Mouse (Mus musculus) layer of hippocampus, adult 2 months (tissue): ENCODE measurements around the gene Pigk. TPM values are rescaled to one million over a fixed set of nuclear protein-coding genes. Genes with fewer than 3 reads are reported as not detected.
"Not testable (repeated sequence)": the region's sequence is repeated elsewhere in the genome, so short reads cannot be mapped to it uniquely, and the experiment has no call there.

Source experiments
- DNase-seq, 2 experiments: peaks; one replicate each; pipeline ENCODE4 v3.0.0; 2022; ENCODE audit warnings: low spot score in 2 of 2
- H3K27ac ChIP-seq: fragments of 200-600 bp; 2 replicates; pipeline ENCODE4 v1.8.1; 2022
- H3K4me3 ChIP-seq: fragments of 200-600 bp; 2 replicates; pipeline ENCODE4 v1.8.1; 2022; ENCODE audit warnings: mild to moderate bottlenecking
- CTCF ChIP-seq: fragments of 200-600 bp; conservative IDR thresholded peaks from 2 replicates; pipeline ENCODE4 v1.8.1; 2022; ENCODE audit warnings: antibody characterized with exemption, mild to moderate bottlenecking, moderate library complexity
- total RNA-seq, 2 experiments: library from RNA; stranded (reverse); gene quantifications; 2 replicates each; pipeline ENCODE4 v1.2.3; 2021

Pigk gene
- total RNA-seq, 2 experiments from 2014 or later = 46.1 to 48.3 TPM

DNA sequence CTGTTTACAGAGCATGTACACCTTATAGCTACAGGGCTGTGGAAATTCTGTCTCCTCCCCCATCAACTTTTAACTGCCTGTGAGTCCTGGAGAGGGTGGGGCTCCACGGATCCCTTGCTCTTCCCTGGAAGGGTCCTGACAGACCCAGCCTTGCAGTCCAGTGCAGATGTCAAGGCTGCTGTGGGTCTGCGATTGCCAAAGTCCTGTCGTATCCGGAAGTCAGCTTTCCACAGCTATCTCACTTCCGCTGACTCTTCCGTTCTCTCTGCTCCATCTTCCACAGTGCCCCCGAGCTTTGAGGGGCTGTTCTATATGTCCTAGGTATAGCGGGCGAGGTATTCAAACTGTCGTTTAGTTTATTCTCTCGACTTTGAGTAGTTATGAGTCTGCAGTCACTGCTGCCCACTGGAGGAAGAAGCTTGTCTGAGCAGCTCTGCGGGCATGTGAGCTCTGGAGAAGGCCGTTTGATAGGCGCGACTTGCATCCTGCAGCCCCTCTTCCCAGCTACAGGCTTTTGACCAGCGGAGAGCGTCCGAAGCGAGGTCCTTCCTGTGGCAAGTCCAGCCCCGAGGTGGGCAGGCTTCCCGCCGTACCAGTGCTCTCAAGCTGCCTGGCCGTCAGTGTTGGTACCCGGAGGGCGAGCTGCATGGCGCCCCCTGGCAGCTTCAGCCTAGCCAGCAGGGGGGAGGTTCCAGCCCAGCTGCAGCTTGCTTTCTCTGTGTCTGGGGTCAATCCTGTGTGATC is 49.4 kb downstream of the Pigk start:
- H3K4me3 ChIP-seq = peak overlapping the region; percentile 40
- peak; percentile 71 for TF ChIP-seq CTCF
- peak in 1 of 2 experiments; percentile 39 for DNase-seq
- peak overlapping the region; percentile 36; the same call in 1 of the 2 replicates for H3K27ac ChIP-seq

GRCm38 (mm10) chr3:152764516-152765312 is 50.8 kb downstream of the Pigk start:
- no peak for DNase-seq
- no peak for TF ChIP-seq CTCF
- Histone ChIP-seq H3K27ac (no peak overlapping the region), H3K4me3 (no peak overlapping the region)

DNA sequence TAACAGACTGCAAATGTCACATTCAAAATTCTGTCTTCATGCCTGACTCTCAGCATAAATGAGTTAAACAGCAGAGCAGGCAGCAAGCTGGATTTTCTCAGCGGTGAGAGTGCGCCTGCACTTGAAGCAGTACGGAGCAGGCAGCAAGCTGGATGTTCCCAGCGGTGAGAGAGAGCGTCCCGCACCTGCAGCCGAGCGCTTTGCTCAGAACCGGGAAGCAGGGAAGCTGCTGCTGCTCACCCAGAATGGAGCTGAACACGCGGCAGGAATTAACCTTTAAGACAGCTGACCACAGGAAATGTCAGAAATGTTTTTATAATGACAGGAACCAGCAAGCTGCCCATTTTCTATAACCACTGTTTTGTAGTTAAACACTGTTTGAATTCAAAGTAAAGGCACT is 53.6 kb downstream of the Pigk start:
- no peak overlapping the region for H3K4me3 ChIP-seq
- no peak overlapping the region for H3K27ac ChIP-seq
- no peak for DNase-seq
- no peak for TF ChIP-seq CTCF

DNA sequence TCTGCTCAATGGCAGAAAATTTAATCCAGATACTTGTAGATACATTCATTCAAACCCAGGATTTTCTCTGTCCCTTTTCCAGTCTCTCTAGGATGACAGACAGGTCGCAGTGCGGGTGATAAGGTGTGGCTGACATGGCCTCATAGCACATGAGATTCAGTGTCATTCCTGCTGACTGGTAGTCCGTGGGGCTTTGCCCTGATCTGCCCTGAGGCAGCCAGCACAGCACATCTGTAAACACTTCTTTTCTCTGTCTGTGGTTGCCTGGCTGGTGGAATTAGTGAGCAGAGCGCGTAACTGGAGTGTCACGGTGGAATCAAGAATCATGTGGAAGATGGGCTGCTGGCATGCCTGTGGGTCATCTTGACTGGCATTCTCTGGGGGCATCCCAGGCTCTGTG is 56.2 kb downstream of the Pigk start:
- no peak overlapping the region for H3K4me3 ChIP-seq
- DNase-seq = no peak
- no peak overlapping the region for H3K27ac ChIP-seq
- no peak for TF ChIP-seq CTCF

DNA sequence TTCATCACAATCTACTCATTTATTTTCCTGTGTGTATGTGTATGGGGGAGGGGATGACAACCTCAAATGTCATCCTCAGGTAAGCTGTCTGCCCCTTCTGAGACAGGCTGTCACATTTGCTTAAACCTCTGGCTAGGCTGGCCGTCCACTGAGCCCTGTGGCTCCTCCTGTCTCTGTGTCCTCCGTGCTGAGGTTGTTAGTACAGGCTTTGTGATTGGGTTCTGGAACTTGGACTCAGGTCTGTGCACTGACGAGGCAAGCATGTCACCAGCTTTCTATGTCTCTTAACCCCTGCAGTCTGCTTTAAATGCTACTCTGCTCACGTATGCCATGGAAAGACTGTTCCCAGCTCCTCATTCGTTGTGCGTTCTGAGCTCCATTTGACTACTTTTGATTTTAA is 62.5 kb downstream of the Pigk start:
- Histone ChIP-seq H3K4me3 (no peak overlapping the region), H3K27ac (no peak overlapping the region)
- no peak for TF ChIP-seq CTCF
- no peak for DNase-seq

DNA sequence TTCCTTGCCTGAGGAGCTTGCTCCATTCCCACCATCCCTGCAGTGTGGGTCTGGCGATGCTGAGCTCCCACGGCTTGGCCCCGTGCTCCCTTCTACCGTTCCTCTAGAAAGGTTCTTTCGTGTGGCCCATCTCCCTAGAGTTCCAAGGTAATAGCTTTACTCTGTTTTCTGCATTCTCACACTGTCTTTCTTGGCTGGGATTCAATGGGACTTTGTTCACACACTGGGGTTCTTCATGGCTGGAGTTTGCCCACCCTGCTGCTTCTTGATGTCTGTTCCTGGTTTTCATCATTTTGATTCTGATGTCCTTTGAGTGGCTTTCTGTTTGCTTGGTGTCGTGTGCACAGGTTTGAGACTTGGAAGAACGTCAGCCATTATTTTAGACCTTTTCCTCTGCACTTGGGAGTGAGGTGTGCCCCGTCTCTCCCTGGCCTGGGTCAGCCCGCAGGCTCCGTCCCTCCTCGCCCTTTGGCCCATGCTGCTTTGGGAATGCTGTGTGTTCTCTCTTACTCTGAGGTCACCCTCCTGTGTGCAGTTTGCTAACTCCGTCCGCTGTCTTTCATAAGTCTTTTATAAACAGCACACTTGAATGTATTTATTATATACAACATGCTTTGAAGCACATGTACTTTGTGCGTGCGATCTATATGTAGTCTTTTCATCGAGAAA is 63.1 kb downstream of the Pigk start:
- DNase-seq = no peak
- no peak overlapping the region for H3K27ac ChIP-seq
- H3K4me3 ChIP-seq = no peak overlapping the region
- TF ChIP-seq CTCF = no peak

DNA sequence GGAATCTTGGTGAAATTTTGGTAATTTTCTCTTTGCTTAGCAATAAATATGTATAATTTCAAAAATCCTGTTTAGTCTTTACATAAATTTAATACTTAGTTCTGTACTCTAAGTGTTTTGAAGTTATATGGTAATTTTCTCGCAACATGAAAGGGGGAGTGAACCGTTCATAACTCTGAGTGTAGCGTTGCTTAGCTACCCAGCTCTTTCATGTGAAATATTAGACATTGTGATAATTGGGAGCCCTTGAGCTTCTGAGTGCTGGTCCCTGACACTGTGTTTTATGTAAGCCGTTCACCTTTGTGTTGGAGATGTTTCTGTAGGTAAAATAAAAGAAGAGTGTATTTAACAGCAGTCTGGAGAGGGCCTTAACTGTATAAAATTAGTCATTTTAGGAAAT is 65.9 kb downstream of the Pigk start:
- Histone ChIP-seq H3K4me3 (no peak overlapping the region), H3K27ac (no peak overlapping the region)
- TF ChIP-seq CTCF = no peak
- no peak for DNase-seq

DNA sequence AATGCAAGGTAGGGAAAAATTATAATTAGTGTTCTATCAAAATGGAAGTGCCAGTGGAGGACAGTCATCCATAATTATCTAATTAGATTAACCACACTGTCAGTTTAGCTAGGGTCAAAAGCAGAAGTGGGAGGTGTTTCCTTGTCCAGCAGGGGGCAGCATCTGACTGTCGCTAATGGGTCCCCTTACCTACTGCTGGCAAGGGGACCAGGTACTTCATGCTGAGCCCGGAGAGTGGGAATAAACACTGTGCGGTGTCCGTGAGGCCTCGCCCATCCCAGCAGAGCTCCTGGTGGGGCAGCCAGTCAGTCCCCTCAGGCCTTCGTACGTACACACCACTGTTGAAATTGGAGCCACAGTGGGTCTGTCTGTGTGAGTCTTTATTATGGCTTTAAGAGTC is 69.9 kb downstream of the Pigk start:
- TF ChIP-seq CTCF = peak; percentile 94
- peak; percentile 62 to 82 for DNase-seq
- Histone ChIP-seq H3K27ac (no peak overlapping the region), H3K4me3 (no peak overlapping the region)

GRCm38 (mm10) chr3:152784353-152784752 is 70.5 kb downstream of the Pigk start:
- DNase-seq, H3K27ac ChIP-seq, H3K4me3 ChIP-seq: not testable (repeated sequence)

DNA sequence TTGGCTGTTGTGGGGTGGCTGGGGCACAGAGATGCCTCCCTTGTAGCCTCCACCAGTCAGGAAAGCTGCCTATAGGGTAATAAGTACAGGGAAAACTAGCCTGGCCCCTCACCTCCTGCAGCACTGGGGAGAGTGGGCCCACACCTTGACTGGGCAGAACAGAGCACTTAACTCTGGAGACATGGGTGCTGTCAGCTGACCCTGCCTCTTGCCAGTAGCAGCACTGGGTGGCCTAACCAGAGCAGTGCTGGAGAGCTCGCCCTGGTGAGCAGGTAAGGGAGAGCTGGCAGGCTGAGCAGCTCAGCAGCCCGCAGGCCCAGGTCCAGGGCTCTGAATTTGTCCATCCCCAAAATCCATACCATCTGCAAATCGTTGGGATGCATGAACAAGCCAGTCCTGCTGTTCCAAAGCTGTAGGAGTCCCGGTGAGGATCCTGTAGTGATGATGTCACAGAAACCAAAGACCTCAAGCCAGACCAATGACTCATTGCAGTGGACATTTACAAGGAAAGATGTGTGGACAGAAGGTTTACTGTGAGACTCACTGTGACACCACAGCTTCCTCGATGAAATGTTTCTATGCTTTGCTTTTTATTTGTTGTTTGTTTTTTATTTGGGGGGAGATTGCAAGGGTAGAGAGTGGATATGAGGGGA is 74.5 kb downstream of the Pigk start:
- H3K4me3 ChIP-seq, H3K27ac ChIP-seq, DNase-seq: not testable (repeated sequence)

DNA sequence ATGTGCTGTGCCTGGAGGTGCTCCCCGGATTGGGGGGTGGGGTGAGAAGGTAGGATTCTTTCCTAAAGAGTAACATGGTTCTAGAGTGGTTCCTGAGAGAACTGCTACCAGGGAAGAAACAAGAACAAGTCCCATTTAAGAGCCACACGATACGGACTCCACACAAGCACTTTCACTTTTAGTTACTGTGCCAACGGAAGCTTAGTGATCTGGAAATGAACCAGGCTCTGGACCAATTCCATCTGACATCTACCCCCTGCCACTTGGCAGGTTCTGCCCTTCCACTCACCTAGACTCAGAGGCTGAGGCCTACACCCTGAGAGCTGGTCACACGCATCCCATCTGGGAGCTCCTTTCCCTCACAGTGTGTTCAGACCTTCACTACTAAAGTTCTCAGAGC is 78.7 kb downstream of the Pigk start:
- DNase-seq = no peak
- Histone ChIP-seq H3K27ac (peak overlapping the region; percentile 84), H3K4me3 (peak overlapping the region; percentile 6; the same call in 1 of the 2 replicates)
- TF ChIP-seq CTCF = no peak

GRCm38 (mm10) chr3:152793006-152793405 is 79.1 kb downstream of the Pigk start:
- peak overlapping the region; percentile 84; the same call in 1 of the 2 replicates for H3K27ac ChIP-seq
- no peak for DNase-seq
- no peak overlapping the region for H3K4me3 ChIP-seq
- no peak for TF ChIP-seq CTCF

- Histone ChIP-seq H3K27ac (no peak overlapping the region), H3K4me3 (no peak overlapping the region)
- no peak for DNase-seq
- no peak for TF ChIP-seq CTCF
Observed at GRCm38 (mm10) chr3:152796216-152796615, 82.3 kb downstream of the Pigk start.
